Mouse (Mus musculus): ENCODE measurements around the gene Kcnc4. TPM values are rescaled to one million over a fixed set of nuclear protein-coding genes. Genes with fewer than 3 reads are reported as not detected.

Kcnc4 gene
- polyA plus RNA-seq, 1 experiment from 2014 or later: 0.31 TPM

GRCm38 (mm10) chr3:107491459-107491858 is 32.1 kb upstream of the Kcnc4 start:
- Histone ChIP-seq H3K9ac (no peak overlapping the region), H3K4me3 (replicated peaks) (no peak overlapping the region), H3K4me2 (no peak overlapping the region), H3K27ac (0 out of 2 replicates have a peak overlapping the region, but pooled peaks have one; percentile 5), H3K4me1 (peaks cover 12% of the 10 kb centered on the region), H3K27me3 (peaks cover 8% of the 10 kb centered on the region; the same call in 1 of the 2 replicates), H3K9me3 (replicated peaks) (no peaks in the 10 kb centered on the region), H3K36me3 (no peaks in the 10 kb centered on the region)
- peak; percentile 62; the same call in 1 of the 2 replicates for ATAC-seq (replicated peaks; ENCODE audit: low FRiP score)
- 51% methylated on average over 6 of the region's 6 CpGs for WGBS

DNA sequence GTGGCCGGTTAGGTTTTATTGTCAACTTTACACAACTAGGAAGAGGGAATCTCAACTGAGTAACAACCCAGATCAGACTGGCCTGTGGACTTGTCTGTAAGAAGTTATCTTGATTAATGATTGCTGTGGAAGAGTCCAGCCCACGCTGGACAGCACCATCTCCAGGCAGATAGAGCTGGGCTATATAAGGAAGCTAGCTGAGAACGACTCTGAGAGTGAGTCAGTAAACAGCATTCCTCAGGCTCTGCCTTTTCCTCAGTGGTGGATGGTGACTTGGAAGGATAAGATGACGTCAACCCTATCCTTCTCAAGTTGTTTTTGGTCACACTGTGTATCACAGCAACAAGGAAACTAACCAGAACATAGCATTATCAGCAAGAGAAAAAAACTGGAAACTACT is 29.3 kb upstream of the Kcnc4 start:
- ATAC-seq (replicated peaks; ENCODE audit: low FRiP score): 0 out of 2 replicates have a peak, but pooled peaks have one; percentile 20
- no peak overlapping the region for H3K4me3 ChIP-seq (replicated peaks)
- no peak overlapping the region for H3K9ac ChIP-seq
- WGBS: 45% methylated on average over 4 of the region's 4 CpGs
- no peak overlapping the region for H3K4me2 ChIP-seq
- H3K36me3 ChIP-seq: no peaks in the 10 kb centered on the region
- peaks cover 8% of the 10 kb centered on the region; the same call in 1 of the 2 replicates for H3K27me3 ChIP-seq
- H3K9me3 ChIP-seq (replicated peaks): no peaks in the 10 kb centered on the region
- H3K27ac ChIP-seq: no peak overlapping the region
- peaks cover 11% of the 10 kb centered on the region for H3K4me1 ChIP-seq

GRCm38 (mm10) chr3:107483290-107483689 is 23.9 kb upstream of the Kcnc4 start:
- 45% methylated on average over 11 of the region's 11 CpGs for WGBS
- H3K4me2 ChIP-seq: no peak overlapping the region
- H3K4me3 ChIP-seq (replicated peaks): no peak overlapping the region
- H3K27ac ChIP-seq: no peak overlapping the region
- no peaks in the 10 kb centered on the region for H3K36me3 ChIP-seq
- H3K9ac ChIP-seq: no peak overlapping the region
- ATAC-seq (replicated peaks; ENCODE audit: low FRiP score): peak; percentile 58; the same call in 1 of the 2 replicates
- no peaks in the 10 kb centered on the region for H3K9me3 ChIP-seq (replicated peaks)
- 0 out of 2 replicates have a peak, but pooled peaks cover 3% of the 10 kb centered on the region for H3K4me1 ChIP-seq
- peaks cover 24% of the 10 kb centered on the region for H3K27me3 ChIP-seq

- Histone ChIP-seq H3K9ac (no peak overlapping the region), H3K9me3 (replicated peaks) (no peaks in the 10 kb centered on the region), H3K4me3 (replicated peaks) (no peak overlapping the region), H3K36me3 (no peaks in the 10 kb centered on the region), H3K4me2 (no peak overlapping the region), H3K27me3 (peaks cover 20% of the 10 kb centered on the region), H3K27ac (no peak overlapping the region), H3K4me1 (0 out of 2 replicates have a peak, but pooled peaks cover 3% of the 10 kb centered on the region)
- ATAC-seq (replicated peaks; ENCODE audit: low FRiP score): no peak
- 38% methylated on average over 3 of the region's 3 CpGs for WGBS
Observed at GRCm38 (mm10) chr3:107480660-107481059, 21.3 kb upstream of the Kcnc4 start.

DNA sequence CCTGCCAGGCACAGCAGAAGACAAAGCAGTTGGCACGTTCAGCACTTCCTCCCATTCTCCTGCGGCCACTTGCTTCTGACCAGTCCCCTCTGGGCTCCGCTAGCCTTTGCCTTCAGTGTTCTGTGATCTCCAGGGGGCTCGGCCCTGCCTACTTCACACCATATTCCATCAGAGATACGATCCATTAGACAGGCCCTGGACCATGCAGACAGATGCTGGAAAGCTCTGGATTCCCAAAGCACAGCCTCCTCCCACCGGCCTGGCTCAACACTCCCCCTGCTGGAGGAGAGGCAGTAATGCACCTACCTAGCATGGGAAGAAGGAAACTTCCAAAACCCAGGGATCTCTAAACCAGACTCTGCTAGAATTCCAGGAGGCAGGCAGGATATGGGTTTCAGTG is 12.8 kb upstream of the Kcnc4 start:
- Histone ChIP-seq H3K4me2 (no peak overlapping the region), H3K36me3 (no peaks in the 10 kb centered on the region), H3K4me3 (replicated peaks) (no peak overlapping the region), H3K27ac (no peak overlapping the region), H3K9ac (no peak overlapping the region), H3K4me1 (peaks cover 4% of the 10 kb centered on the region), H3K9me3 (replicated peaks) (no peaks in the 10 kb centered on the region), H3K27me3 (peaks cover 19% of the 10 kb centered on the region)
- 15% methylated on average over 6 of the region's 6 CpGs for WGBS
- peak; percentile 84 for ATAC-seq (replicated peaks; ENCODE audit: low FRiP score)

- no peak overlapping the region for H3K4me3 ChIP-seq (replicated peaks)
- peaks cover 50% of the 10 kb centered on the region for H3K27me3 ChIP-seq
- H3K4me1 ChIP-seq: peaks cover 4% of the 10 kb centered on the region
- H3K4me2 ChIP-seq: no peak overlapping the region
- H3K9ac ChIP-seq: no peak overlapping the region
- no peaks in the 10 kb centered on the region for H3K9me3 ChIP-seq (replicated peaks)
- WGBS: 81% methylated on average over 4 of the region's 4 CpGs
- no peak for ATAC-seq (replicated peaks; ENCODE audit: low FRiP score)
- H3K36me3 ChIP-seq: no peaks in the 10 kb centered on the region
- H3K27ac ChIP-seq: no peak overlapping the region
Observed at GRCm38 (mm10) chr3:107469059-107469458, 9.7 kb upstream of the Kcnc4 start.

GRCm38 (mm10) chr3:107468106-107468505 is 8.8 kb upstream of the Kcnc4 start:
- Histone ChIP-seq H3K27ac (no peak overlapping the region), H3K4me1 (peaks cover 4% of the 10 kb centered on the region), H3K27me3 (peaks cover 59% of the 10 kb centered on the region), H3K9ac (no peak overlapping the region), H3K9me3 (replicated peaks) (no peaks in the 10 kb centered on the region), H3K4me3 (replicated peaks) (no peak overlapping the region), H3K36me3 (no peaks in the 10 kb centered on the region), H3K4me2 (no peak overlapping the region)
- no peak for ATAC-seq (replicated peaks; ENCODE audit: low FRiP score)
- WGBS: 84% methylated on average over 11 of the region's 11 CpGs

DNA sequence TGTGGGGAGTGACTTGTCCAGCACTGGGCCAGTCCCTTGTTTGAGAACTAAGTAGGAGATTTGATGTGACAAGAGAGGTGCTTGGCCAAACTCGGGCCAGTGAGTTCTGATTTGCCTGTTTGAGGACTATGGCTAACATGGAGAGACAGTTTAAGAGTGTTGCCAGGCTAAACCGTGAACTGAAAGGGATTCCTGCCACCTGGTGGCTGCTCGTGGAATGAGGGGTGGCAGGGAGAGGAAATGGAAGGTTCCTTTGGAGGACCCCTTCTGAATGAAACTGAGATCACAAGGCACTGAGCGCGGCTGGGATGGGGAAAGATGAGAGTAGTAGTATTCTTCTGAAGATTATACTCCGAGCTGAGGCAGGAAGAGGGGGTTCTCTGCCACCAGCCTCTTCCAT is 7.2 kb upstream of the Kcnc4 start:
- H3K27ac ChIP-seq: no peak overlapping the region
- WGBS: 5% methylated on average over 6 of the region's 6 CpGs
- H3K4me2 ChIP-seq: no peak overlapping the region
- no peak overlapping the region for H3K4me3 ChIP-seq (replicated peaks)
- no peaks in the 10 kb centered on the region for H3K4me1 ChIP-seq
- no peak for ATAC-seq (replicated peaks; ENCODE audit: low FRiP score)
- no peaks in the 10 kb centered on the region for H3K9me3 ChIP-seq (replicated peaks)
- H3K36me3 ChIP-seq: no peaks in the 10 kb centered on the region
- H3K9ac ChIP-seq: no peak overlapping the region
- H3K27me3 ChIP-seq: peaks cover 70% of the 10 kb centered on the region

- Histone ChIP-seq H3K4me2 (no peak overlapping the region), H3K4me1 (peaks cover 25% of the 10 kb centered on the region), H3K4me3 (replicated peaks) (no peak overlapping the region), H3K27ac (no peak overlapping the region), H3K9me3 (replicated peaks) (no peaks in the 10 kb centered on the region), H3K27me3 (peaks cover 99% of the 10 kb centered on the region), H3K36me3 (no peaks in the 10 kb centered on the region), H3K9ac (no peak overlapping the region)
- WGBS: 8% methylated on average over 5 of the region's 5 CpGs
- no peak for ATAC-seq (replicated peaks; ENCODE audit: low FRiP score)
Observed at GRCm38 (mm10) chr3:107462160-107462559, 2.8 kb upstream of the Kcnc4 start.

- H3K27ac ChIP-seq: no peak overlapping the region
- ATAC-seq (replicated peaks; ENCODE audit: low FRiP score): peak; percentile 68
- H3K9ac ChIP-seq: 0 out of 2 replicates have a peak overlapping the region, but pooled peaks have one; percentile 29
- peak overlapping the region; percentile 86 for H3K4me2 ChIP-seq
- H3K4me1 ChIP-seq: peaks cover 25% of the 10 kb centered on the region
- H3K27me3 ChIP-seq: peaks cover 99% of the 10 kb centered on the region
- peak overlapping the region; percentile 53 for H3K4me3 ChIP-seq (replicated peaks)
- under 1% methylated on average over 52 of the region's 69 CpGs for WGBS
- no peaks in the 10 kb centered on the region for H3K36me3 ChIP-seq
- H3K9me3 ChIP-seq (replicated peaks): no peaks in the 10 kb centered on the region
Observed at GRCm38 (mm10) chr3:107459773-107460431, 550 bp upstream of the Kcnc4 start.

- Histone ChIP-seq H3K27ac (no peak overlapping the region), H3K4me2 (peak overlapping the region; percentile 86), H3K36me3 (no peaks in the 10 kb centered on the region), H3K4me1 (peaks cover 25% of the 10 kb centered on the region), H3K4me3 (replicated peaks) (peak overlapping the region; percentile 53), H3K9me3 (replicated peaks) (no peaks in the 10 kb centered on the region), H3K27me3 (peaks cover 100% of the 10 kb centered on the region), H3K9ac (no peak overlapping the region)
- ATAC-seq (replicated peaks; ENCODE audit: low FRiP score): no peak
- WGBS: under 1% methylated on average over 50 of the region's 51 CpGs
Observed at GRCm38 (mm10) chr3:107458528-107459195, 690 bp downstream of the Kcnc4 start.

GRCm38 (mm10) chr3:107458104-107458503 is 1.2 kb downstream of the Kcnc4 start:
- no peaks in the 10 kb centered on the region for H3K9me3 ChIP-seq (replicated peaks)
- H3K36me3 ChIP-seq: no peaks in the 10 kb centered on the region
- WGBS: 3% methylated on average over 23 of the region's 23 CpGs
- peaks cover 25% of the 10 kb centered on the region for H3K4me1 ChIP-seq
- no peak overlapping the region for H3K27ac ChIP-seq
- no peak overlapping the region for H3K9ac ChIP-seq
- peaks cover 99% of the 10 kb centered on the region for H3K27me3 ChIP-seq
- H3K4me2 ChIP-seq: peak overlapping the region; percentile 86
- no peak for ATAC-seq (replicated peaks; ENCODE audit: low FRiP score)
- peak overlapping the region; percentile 53 for H3K4me3 ChIP-seq (replicated peaks)

Measured in kidney, embryonic 15.5 days (tissue).